Mouse (Mus musculus) liver, embryonic 11.5 days (tissue): Measurements from ENCODE around the gene Srrm2. TPM values are rescaled to one million over a fixed set of nuclear protein-coding genes. Genes with fewer than 3 reads are reported as not detected.

Source experiments
- ATAC-seq: fragments of 200-750 bp; cut with Nextera tagmentation; replicated peaks from 2 replicates; pipeline ENCODE4 v1.8.0; 2017; ENCODE audit warnings: moderate number of reproducible peaks, mild to moderate bottlenecking, moderate TSS enrichment, moderate library complexity; ENCODE audit not compliant: low FRiP score
- DNase-seq: peaks from one replicate; pipeline ENCODE4 v3.0.0-alpha.2; 2017; ENCODE audit warnings: low spot score
- H3K27ac ChIP-seq: fragments of 300-500 bp; sonication (generic); 2 replicates; pipeline ENCODE4 v1.5.1; 2014; ENCODE audit warnings: mild to moderate bottlenecking, low read depth, low read length, control low read depth
- H3K27me3 ChIP-seq: fragments of 300-500 bp; sonication (generic); replicated peaks from 2 replicates; pipeline ENCODE4 v1.6.1; 2014; ENCODE audit warnings: low read length, mixed read lengths; ENCODE audit not compliant: control insufficient read depth, insufficient read depth
- H3K36me3 ChIP-seq: fragments of 300-500 bp; sonication (generic); 2 replicates; pipeline ENCODE4 v1.6.1; 2014; ENCODE audit warnings: mild to moderate bottlenecking, low read length, moderate library complexity, mixed read lengths; ENCODE audit not compliant: control insufficient read depth, insufficient read depth
- H3K4me1 ChIP-seq: fragments of 300-500 bp; sonication (generic); replicated peaks from 2 replicates; pipeline ENCODE4 v1.6.1; 2014; ENCODE audit warnings: low read length, mixed read lengths; ENCODE audit not compliant: control insufficient read depth, insufficient read depth
- H3K4me2 ChIP-seq: fragments of 300-500 bp; sonication (generic); 2 replicates; pipeline ENCODE4 v1.6.1; 2014; ENCODE audit warnings: mild to moderate bottlenecking, control low read depth, moderate library complexity
- H3K4me3 ChIP-seq: fragments of 300-500 bp; sonication (generic); 2 replicates; pipeline ENCODE4 v1.5.1; 2014; ENCODE audit warnings: low read depth, low read length, control low read depth
- H3K9ac ChIP-seq: fragments of 300-500 bp; sonication (generic); 2 replicates; pipeline ENCODE4 v1.6.1; 2014; ENCODE audit warnings: low read depth, low read length, control low read depth
- H3K9me3 ChIP-seq: fragments of 300-500 bp; sonication (generic); 2 replicates; pipeline ENCODE4 v1.6.1; 2016; ENCODE audit warnings: low read length, inconsistent platforms, mixed read lengths; ENCODE audit not compliant: control insufficient read depth
- WGBS: fragments of 180-500 bp; shearing (Covaris S2); extraction: QIAGEN DNeasy Blood & Tissue Kit; methylation state at CpG from one replicate; pipeline ENCODE4 v1.1.7; 2014; 5-methylcytosine and 5-hydroxymethylcytosine counted together
- polyA plus RNA-seq: library from polyadenylated mRNA; unstranded; fragments of >200 nt; fragmentation: Nextera tagmentation; extraction: Ambion mirVana; gene quantifications from 2 replicates; pipeline ENCODE4 v1.2.1, GENCODE M21; 2014

Gene Srrm2
- polyA plus RNA-seq, 1 experiment from 2014 or later, result 398 TPM

- Histone ChIP-seq H3K4me1 (peaks cover 13% of the 10 kb centered on the region), H3K9me3 (no peaks in the 10 kb centered on the region), H3K4me2 (no peak overlapping the region), H3K36me3 (no peaks in the 10 kb centered on the region), H3K4me3 (no peak overlapping the region), H3K9ac (no peak overlapping the region), H3K27ac (no peak overlapping the region), H3K27me3 (no peaks in the 10 kb centered on the region)
- WGBS, result 72% methylated on average over 4 of the region's 4 CpGs
- DNase-seq (no peak), ATAC-seq (no peak)
Measured at GRCm38 (mm10) chr17:23788973-23789372, 1.4 kb upstream of the Srrm2 start.

- ATAC-seq (no peak; the same call in 1 of the 2 replicates), DNase-seq (no peak)
- Histone ChIP-seq H3K4me2 (peak overlapping the region; percentile 91), H3K4me1 (peaks cover 13% of the 10 kb centered on the region), H3K4me3 (peak overlapping the region; percentile 55), H3K9ac (peak overlapping the region; percentile 91), H3K9me3 (no peaks in the 10 kb centered on the region), H3K36me3 (no peaks in the 10 kb centered on the region), H3K27ac (peak overlapping the region; percentile 74), H3K27me3 (no peaks in the 10 kb centered on the region)
- 17% methylated on average over 8 of the region's 8 CpGs for WGBS
Measured at GRCm38 (mm10) chr17:23789749-23790268, 523 bp upstream of the Srrm2 start.

GRCm38 (mm10) chr17:23791079-23791357 lies 686 bp downstream of the Srrm2 start:
- 57% methylated on average over 2 of the region's 2 CpGs for WGBS
- Histone ChIP-seq H3K27me3 (no peaks in the 10 kb centered on the region), H3K4me2 (peak overlapping the region; percentile 91), H3K36me3 (no peaks in the 10 kb centered on the region), H3K4me1 (peaks cover 13% of the 10 kb centered on the region), H3K9ac (peak overlapping the region; percentile 91), H3K27ac (peak overlapping the region; percentile 74; the same call in 1 of the 2 replicates), H3K4me3 (peak overlapping the region; percentile 55), H3K9me3 (no peaks in the 10 kb centered on the region)
- DNase-seq (no peak), ATAC-seq (peak; percentile 16)

GRCm38 (mm10) chr17:23795323-23795722 lies 5.0 kb downstream of the Srrm2 start:
- H3K27ac ChIP-seq, result no peak overlapping the region
- no peak for DNase-seq
- no peak overlapping the region for H3K4me2 ChIP-seq
- ATAC-seq, result no peak
- H3K9ac ChIP-seq, result no peak overlapping the region
- peaks cover 8% of the 10 kb centered on the region; the same call in 1 of the 2 replicates for H3K4me1 ChIP-seq
- no peaks in the 10 kb centered on the region for H3K27me3 ChIP-seq
- 91% methylated on average over 8 of the region's 8 CpGs for WGBS
- no peaks in the 10 kb centered on the region for H3K36me3 ChIP-seq
- no peak overlapping the region for H3K4me3 ChIP-seq
- H3K9me3 ChIP-seq, result no peaks in the 10 kb centered on the region

GRCm38 (mm10) chr17:23797316-23797715 lies 7.0 kb downstream of the Srrm2 start:
- Histone ChIP-seq H3K27me3 (no peaks in the 10 kb centered on the region), H3K4me1 (no peaks in the 10 kb centered on the region), H3K36me3 (no peaks in the 10 kb centered on the region), H3K9me3 (no peaks in the 10 kb centered on the region), H3K9ac (no peak overlapping the region), H3K4me2 (no peak overlapping the region), H3K4me3 (no peak overlapping the region), H3K27ac (no peak overlapping the region)
- ATAC-seq, result no peak
- DNase-seq, result no peak
- WGBS, result 49% methylated on average over 7 of the region's 7 CpGs

- H3K27ac ChIP-seq, result no peak overlapping the region
- ATAC-seq, result no peak
- 93% methylated on average over 10 of the region's 10 CpGs for WGBS
Measured at GRCm38 (mm10) chr17:23801627-23802026, 11.3 kb downstream of the Srrm2 start.

GRCm38 (mm10) chr17:23802746-23803365 lies 12.5 kb downstream of the Srrm2 start:
- peak overlapping the region; percentile 99 for H3K9ac ChIP-seq
- H3K27ac ChIP-seq, result peak overlapping the region; percentile 97
- H3K4me3 ChIP-seq, result peak overlapping the region; percentile 99
- peak overlapping the region; percentile 97 for H3K4me2 ChIP-seq
- ATAC-seq (peak; percentile 98), DNase-seq (peak; percentile 94)
- H3K36me3 ChIP-seq, result peaks cover 9% of the 10 kb centered on the region; the same call in 1 of the 2 replicates
- WGBS, result under 1% methylated on average over 58 of the region's 60 CpGs
- no peaks in the 10 kb centered on the region for H3K27me3 ChIP-seq
- H3K9me3 ChIP-seq, result no peaks in the 10 kb centered on the region
- peaks cover 15% of the 10 kb centered on the region for H3K4me1 ChIP-seq

More at GRCm38 (mm10) chr17:23801627-23802026, 11.3 kb downstream of the Srrm2 start:
- no peak overlapping the region for H3K9ac ChIP-seq
- H3K27me3 ChIP-seq, result no peaks in the 10 kb centered on the region
- no peak for DNase-seq
- no peaks in the 10 kb centered on the region for H3K9me3 ChIP-seq
- no peak overlapping the region for H3K4me3 ChIP-seq
- peaks cover 2% of the 10 kb centered on the region; the same call in 1 of the 2 replicates for H3K36me3 ChIP-seq
- peaks cover 11% of the 10 kb centered on the region for H3K4me1 ChIP-seq
- peak overlapping the region; percentile 17 for H3K4me2 ChIP-seq

GRCm38 (mm10) chr17:23803366-23804041 lies 13.2 kb downstream of the Srrm2 start:
- Histone ChIP-seq H3K27ac (peak overlapping the region; percentile 97), H3K9ac (peak overlapping the region; percentile 99), H3K9me3 (no peaks in the 10 kb centered on the region), H3K4me1 (peaks cover 15% of the 10 kb centered on the region), H3K27me3 (no peaks in the 10 kb centered on the region), H3K4me2 (peak overlapping the region; percentile 97), H3K36me3 (peaks cover 15% of the 10 kb centered on the region), H3K4me3 (peak overlapping the region; percentile 99)
- ATAC-seq, result peak; percentile 71
- peak; percentile 88 for DNase-seq
- WGBS, result under 1% methylated on average over 68 of the region's 83 CpGs
